Mouse (Mus musculus) midbrain, embryonic 11.5 days (tissue): ENCODE data around the gene Fxyd7. TPM values are rescaled to one million over a fixed set of nuclear protein-coding genes. Genes with fewer than 3 reads are reported as not detected.

Experiments used
- ATAC-seq: fragments of 200-750 bp; cut with Nextera tagmentation; 2 replicates; pipeline ENCODE4 v1.8.0; 2017; ENCODE audit warnings: moderate TSS enrichment, moderate library complexity; ENCODE audit not compliant: low FRiP score
- DNase-seq: peaks from one replicate; pipeline ENCODE4 v3.0.0; 2015; ENCODE audit warnings: low spot score; ENCODE audit errors: missing footprints
- H3K27ac ChIP-seq: fragments of 300-500 bp; sonication (generic); 2 replicates; pipeline ENCODE4 v1.5.1; 2014; ENCODE audit warnings: low read depth, low read length
- H3K27me3 ChIP-seq: fragments of 300-500 bp; sonication (generic); 2 replicates; pipeline ENCODE4 v1.6.1; 2014; ENCODE audit warnings: mild to moderate bottlenecking, low read length, moderate library complexity, mixed read lengths; ENCODE audit not compliant: control insufficient read depth, insufficient read depth
- H3K36me3 ChIP-seq: fragments of 300-500 bp; sonication (generic); 2 replicates; pipeline ENCODE4 v1.6.1; 2014; ENCODE audit warnings: mild to moderate bottlenecking, low read length, moderate library complexity, mixed read lengths; ENCODE audit not compliant: control insufficient read depth, insufficient read depth
- H3K4me1 ChIP-seq: fragments of 300-500 bp; sonication (generic); 2 replicates; pipeline ENCODE4 v1.6.1; 2014; ENCODE audit warnings: low read length; ENCODE audit not compliant: control insufficient read depth, insufficient read depth
- H3K4me2 ChIP-seq: fragments of 300-500 bp; sonication (generic); 2 replicates; pipeline ENCODE4 v1.6.1; 2014; ENCODE audit warnings: mild to moderate bottlenecking, moderate library complexity
- H3K4me3 ChIP-seq: fragments of 300-500 bp; sonication (generic); 2 replicates; pipeline ENCODE4 v1.5.1; 2014; ENCODE audit warnings: low read depth, low read length
- H3K9ac ChIP-seq: fragments of 300-500 bp; sonication (generic); 2 replicates; pipeline ENCODE4 v1.6.1; 2014; ENCODE audit warnings: low read length
- H3K9me3 ChIP-seq: fragments of 300-500 bp; sonication (generic); 2 replicates; pipeline ENCODE4 v1.6.1; 2016; ENCODE audit warnings: low read length; ENCODE audit not compliant: control insufficient read depth
- WGBS: fragments of 180-500 bp; shearing (Covaris S2); extraction: QIAGEN DNeasy Blood & Tissue Kit; methylation state at CpG from one replicate; pipeline ENCODE4 v1.1.7; 2014; 5-methylcytosine and 5-hydroxymethylcytosine counted together
- polyA plus RNA-seq: library from polyadenylated mRNA; unstranded; fragments of >200 nt; fragmentation: Nextera tagmentation; extraction: Ambion mirVana; gene quantifications from 2 replicates; pipeline ENCODE4 v1.2.1, GENCODE M21; 2014

The Fxyd7 gene
- polyA plus RNA-seq, 1 experiment from 2014 or later: 6.2 TPM

DNA sequence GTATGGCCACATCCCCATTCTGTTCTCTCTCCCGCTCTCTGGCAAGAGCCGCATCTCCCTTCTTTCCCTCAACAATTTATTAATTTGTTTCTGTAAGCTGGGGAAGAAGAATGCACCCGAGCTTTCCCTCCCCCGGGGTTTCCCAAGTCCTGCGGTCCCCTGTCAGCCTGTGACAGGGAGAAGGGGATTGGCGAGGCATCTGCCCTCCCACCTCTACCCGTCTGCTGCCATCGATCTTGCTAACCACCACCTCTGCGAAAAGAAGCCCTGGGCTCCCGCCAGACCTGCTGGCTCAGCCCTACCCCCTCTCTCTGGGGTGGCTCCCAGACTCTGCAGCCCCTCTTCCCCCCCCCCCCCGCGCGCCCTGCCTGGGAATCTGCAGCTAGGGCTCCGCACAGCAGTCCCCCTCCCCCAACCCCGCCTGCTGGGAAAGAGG is 1.4 kb downstream of the Fxyd7 start:
- Histone ChIP-seq H3K4me1 (peaks cover 29% of the 10 kb centered on the region), H3K9ac (peak overlapping the region; percentile 9; the same call in 1 of the 2 replicates), H3K27ac (no peak overlapping the region), H3K36me3 (no peaks in the 10 kb centered on the region), H3K4me3 (peak overlapping the region; percentile 11; the same call in 1 of the 2 replicates), H3K27me3 (peaks cover 53% of the 10 kb centered on the region), H3K9me3 (no peaks in the 10 kb centered on the region), H3K4me2 (peak overlapping the region; percentile 36)
- WGBS: 2% methylated on average over 14 of the region's 15 CpGs
- DNase-seq: no peak
- ATAC-seq: peak; percentile 53

DNA sequence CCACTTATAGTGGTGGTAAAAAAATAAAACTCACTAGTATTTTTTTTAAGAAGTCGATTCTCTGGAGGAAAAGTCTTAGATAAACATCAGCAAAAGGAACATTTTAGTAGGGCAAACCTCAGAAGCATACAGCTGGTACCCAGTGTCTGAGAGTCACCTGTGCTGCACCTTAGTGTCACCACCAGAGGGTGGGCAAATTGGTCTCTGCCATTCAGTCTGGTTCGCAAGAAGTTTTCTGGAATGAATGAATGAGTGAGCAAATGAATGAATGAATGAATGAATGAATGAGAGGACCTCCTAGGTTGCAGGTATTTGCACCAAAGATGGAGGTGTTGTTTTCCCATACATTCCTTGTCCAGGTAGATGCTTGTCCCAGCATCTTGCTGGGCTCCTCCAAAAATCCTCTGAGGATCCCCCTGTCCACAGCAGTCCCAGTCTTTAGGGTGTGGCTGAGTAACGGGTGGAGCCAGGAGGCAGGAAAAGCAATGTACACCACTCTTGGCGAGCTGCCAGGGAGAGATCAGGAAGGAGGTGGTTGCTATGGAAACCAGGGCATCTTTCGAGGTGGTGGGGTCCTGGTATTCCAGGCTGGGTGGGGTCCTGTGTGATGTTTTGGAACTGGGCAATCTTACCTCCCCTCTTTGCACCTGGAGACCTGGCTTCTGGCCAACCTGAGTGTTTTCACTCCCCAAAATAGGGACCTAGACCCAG is 2.0 kb downstream of the Fxyd7 start:
- no peak for DNase-seq

DNA sequence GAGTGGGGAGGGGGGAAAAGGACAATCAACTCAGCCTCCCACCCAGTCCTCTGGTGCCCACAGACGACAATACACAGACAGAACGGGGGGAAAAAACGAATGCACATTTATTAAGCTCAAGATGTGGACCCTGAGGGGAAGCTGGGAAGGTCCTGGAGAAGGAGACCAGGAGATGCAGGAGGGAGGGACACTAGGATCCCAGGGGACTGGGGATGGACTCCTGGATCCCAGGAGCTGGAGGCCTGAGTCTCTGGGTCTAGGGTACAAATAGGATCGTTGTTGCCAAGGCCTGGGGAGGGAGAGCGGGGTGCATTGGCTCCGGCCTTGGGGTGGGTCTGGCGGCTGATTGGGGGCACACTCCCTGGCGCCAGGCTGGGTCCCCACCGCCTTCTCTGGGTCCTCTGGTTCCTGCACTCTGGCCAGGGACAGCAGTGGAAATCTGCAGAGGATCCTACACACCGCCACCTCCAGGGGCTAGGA is 8.8 kb downstream of the Fxyd7 start, which contains the start of gene Fxyd5:
Gene Fxyd5 (minus strand): TSS at position 51 of the 480 bp plus-strand sequence.
- no peak within 1 kb of the TSS for H3K9ac ChIP-seq
- no peak within 1 kb of the TSS for H3K27ac ChIP-seq
- no peaks in the 10 kb centered on the region for H3K36me3 ChIP-seq
- no peaks in the 10 kb centered on the region for H3K9me3 ChIP-seq
- H3K4me2 ChIP-seq: peak within 1 kb of the TSS; percentile 27; the same call in 1 of the 2 replicates
- H3K4me1 ChIP-seq: no peaks in the 10 kb centered on the region
- 32% methylated on average over 10 of the region's 10 CpGs for WGBS
- peaks cover 7% of the 10 kb centered on the region for H3K27me3 ChIP-seq
- DNase-seq (no peak), ATAC-seq (no peak)
- H3K4me3 ChIP-seq: peak within 1 kb of the TSS; percentile 5; the same call in 1 of the 2 replicates

More for the DNA sequence above, 2.0 kb downstream of the Fxyd7 start:
- H3K9ac ChIP-seq: no peak overlapping the region
- H3K9me3 ChIP-seq: no peaks in the 10 kb centered on the region
- H3K27me3 ChIP-seq: peaks cover 50% of the 10 kb centered on the region
- ATAC-seq: no peak
- no peak overlapping the region for H3K4me3 ChIP-seq
- peak overlapping the region; percentile 36; the same call in 1 of the 2 replicates for H3K4me2 ChIP-seq
- H3K4me1 ChIP-seq: peaks cover 29% of the 10 kb centered on the region
- no peak overlapping the region for H3K27ac ChIP-seq
- WGBS: 16% methylated on average over 5 of the region's 5 CpGs
- no peaks in the 10 kb centered on the region for H3K36me3 ChIP-seq

DNA sequence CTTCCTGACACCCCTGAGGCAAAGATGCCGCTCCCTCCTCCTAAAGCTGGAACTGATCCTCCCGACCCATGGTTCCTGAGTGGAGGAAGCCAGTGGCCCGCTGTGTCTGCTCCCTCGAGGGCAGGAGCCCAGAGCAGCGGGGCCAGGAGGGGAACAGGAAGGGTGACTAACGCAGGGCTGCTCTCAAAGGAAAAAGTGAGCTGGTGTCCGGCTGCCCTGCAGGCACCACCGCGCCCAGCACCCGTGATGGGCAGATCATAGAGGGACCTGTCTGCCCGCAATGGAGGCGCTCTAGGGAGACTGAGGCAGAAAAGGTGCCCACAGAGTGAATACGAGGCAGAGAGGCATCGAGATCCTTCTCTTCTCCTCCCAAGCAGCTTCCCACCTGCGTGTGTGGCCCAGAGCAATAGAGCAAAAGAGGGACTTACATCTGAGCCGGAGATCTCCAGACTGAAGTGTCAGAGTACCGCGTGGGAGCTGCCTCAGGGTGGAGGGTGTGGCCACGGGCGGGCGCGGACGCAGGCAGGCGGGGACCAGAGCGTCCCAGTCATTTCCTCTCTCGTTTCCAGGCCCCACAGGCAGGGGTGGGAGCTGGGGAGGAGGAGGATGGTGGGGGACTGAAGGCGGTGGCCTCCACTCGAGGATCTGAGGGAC is 9.5 kb downstream of the Fxyd7 start:
- Histone ChIP-seq H3K4me2 (peak overlapping the region; percentile 27; the same call in 1 of the 2 replicates), H3K4me1 (no peaks in the 10 kb centered on the region), H3K27me3 (peaks cover 7% of the 10 kb centered on the region), H3K9ac (no peak overlapping the region), H3K27ac (no peak overlapping the region), H3K4me3 (peak overlapping the region; percentile 5; the same call in 1 of the 2 replicates), H3K9me3 (no peaks in the 10 kb centered on the region), H3K36me3 (no peaks in the 10 kb centered on the region)
- 3% methylated on average over 26 of the region's 28 CpGs for WGBS
- no peak for DNase-seq
- no peak for ATAC-seq

DNA sequence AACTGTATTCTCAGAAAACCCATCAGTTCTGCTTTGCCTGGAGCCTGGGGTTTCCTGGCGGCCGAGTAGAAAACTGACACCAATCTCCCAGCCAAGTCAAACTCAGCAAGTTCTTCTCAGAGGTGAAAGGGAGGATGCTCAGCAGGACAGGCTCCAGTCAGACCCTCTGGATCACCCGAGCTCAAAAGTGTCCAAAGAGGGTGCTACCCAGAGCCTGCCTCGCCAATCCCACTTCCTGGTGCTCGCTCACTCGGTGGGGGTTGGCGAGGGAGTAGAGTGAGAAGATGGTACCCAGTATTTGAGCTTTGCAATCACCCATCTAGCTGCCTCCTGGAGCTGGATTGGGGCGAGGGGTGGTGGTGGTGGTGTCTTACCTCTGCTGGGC is 10.3 kb downstream of the Fxyd7 start:
- no peaks in the 10 kb centered on the region for H3K36me3 ChIP-seq
- no peaks in the 10 kb centered on the region for H3K4me1 ChIP-seq
- ATAC-seq (no peak), DNase-seq (no peak)
- no peak overlapping the region for H3K9ac ChIP-seq
- H3K4me2 ChIP-seq: no peak overlapping the region
- WGBS: 42% methylated on average over 8 of the region's 8 CpGs
- H3K27ac ChIP-seq: no peak overlapping the region
- H3K27me3 ChIP-seq: peaks cover 7% of the 10 kb centered on the region
- no peaks in the 10 kb centered on the region for H3K9me3 ChIP-seq
- no peak overlapping the region for H3K4me3 ChIP-seq

DNA sequence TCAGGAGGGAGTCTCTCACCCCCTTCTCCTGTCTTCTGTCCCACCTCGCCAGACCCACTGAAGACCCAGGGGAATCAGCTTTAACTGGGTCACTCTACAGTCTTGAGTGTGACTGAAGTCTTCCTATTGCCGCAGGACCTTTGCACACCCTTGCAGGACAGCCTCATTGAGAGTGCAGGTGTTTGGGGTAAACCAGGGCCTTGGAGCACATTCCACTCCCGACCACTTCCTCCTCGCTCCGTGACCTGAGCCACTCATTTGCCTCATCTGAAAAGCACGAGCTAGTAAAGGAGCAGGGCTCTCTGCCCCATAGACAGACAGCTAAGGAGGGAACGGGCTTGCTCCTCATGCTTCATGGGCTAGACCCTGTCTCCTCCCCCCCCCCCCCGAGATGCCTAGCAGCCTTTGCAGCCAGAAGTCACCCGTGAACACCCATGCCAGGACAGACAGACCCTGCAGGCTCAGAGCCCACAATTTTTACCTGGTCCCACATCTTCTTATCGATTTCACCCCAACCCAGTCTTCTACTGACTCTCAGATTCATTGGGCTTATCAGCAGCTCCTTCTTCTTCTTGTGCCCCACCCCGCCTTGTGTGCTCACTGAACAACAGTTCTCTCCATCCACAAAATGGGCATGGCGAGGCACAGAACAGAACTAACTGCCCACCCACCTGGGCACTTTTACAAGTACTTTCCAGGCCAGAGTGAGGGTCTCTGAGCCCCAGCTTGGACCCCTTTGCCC is 10.8 kb downstream of the Fxyd7 start:
- 77% methylated on average over 12 of the region's 12 CpGs for WGBS
- ATAC-seq (no peak), DNase-seq (no peak)
- Histone ChIP-seq H3K9ac (no peak overlapping the region), H3K27me3 (peaks cover 7% of the 10 kb centered on the region), H3K9me3 (no peaks in the 10 kb centered on the region), H3K27ac (no peak overlapping the region), H3K4me1 (no peaks in the 10 kb centered on the region), H3K4me3 (no peak overlapping the region), H3K4me2 (no peak overlapping the region), H3K36me3 (no peaks in the 10 kb centered on the region)

DNA sequence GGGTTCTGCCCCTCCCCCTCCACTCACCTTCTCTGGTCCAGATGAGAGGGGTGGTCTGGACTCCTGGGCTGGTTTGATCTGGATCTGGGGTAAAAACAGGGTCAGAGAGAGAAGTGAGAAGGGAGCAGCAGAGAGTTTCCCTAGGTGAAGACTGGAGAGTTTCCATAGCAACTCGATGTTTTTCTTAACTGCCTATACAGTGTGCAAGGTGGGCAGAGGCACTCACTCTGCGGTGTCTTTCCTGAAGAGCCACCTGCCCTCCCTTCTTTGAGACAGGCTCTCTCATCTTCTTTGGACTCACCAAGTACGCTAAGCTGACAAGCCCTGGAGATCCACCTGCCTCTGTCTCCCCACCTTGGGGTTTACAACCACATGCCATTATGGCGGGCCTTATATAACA is 12.3 kb downstream of the Fxyd7 start:
- Histone ChIP-seq H3K9me3 (no peaks in the 10 kb centered on the region), H3K27me3 (peaks cover 7% of the 10 kb centered on the region), H3K4me1 (no peaks in the 10 kb centered on the region), H3K4me3 (no peak overlapping the region), H3K27ac (no peak overlapping the region), H3K4me2 (no peak overlapping the region), H3K36me3 (no peaks in the 10 kb centered on the region), H3K9ac (no peak overlapping the region)
- DNase-seq: no peak
- no peak for ATAC-seq
- 89% methylated on average over 4 of the region's 4 CpGs for WGBS

DNA sequence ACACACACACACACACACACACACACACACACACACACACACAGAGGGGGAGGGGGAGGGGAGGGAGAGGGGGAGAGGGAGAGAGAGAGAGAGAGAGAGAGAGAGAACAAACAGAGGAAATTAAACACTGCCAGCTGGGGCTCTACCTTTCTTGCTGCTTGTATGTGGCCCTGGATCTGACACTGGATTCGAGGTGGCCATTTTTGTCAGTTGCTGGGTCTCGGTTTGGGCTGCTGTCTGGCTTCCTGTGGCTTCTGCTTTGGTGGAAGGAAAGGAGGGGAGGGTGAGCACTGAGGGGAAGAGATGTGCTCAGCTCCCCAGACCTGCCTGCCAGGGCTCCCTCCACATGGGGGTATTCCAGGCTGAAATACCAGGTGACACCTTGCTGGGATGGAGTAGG is 13.6 kb downstream of the Fxyd7 start:
- ATAC-seq (no peak), DNase-seq (no peak)
- Histone ChIP-seq H3K9me3 (no peaks in the 10 kb centered on the region), H3K4me2 (no peak overlapping the region), H3K27ac (no peak overlapping the region), H3K9ac (no peak overlapping the region), H3K27me3 (peaks cover 5% of the 10 kb centered on the region), H3K36me3 (no peaks in the 10 kb centered on the region), H3K4me3 (no peak overlapping the region), H3K4me1 (no peaks in the 10 kb centered on the region)
- 73% methylated on average over 2 of the region's 2 CpGs for WGBS
